Mouse (Mus musculus) MEL (cell line): ENCODE results near the gene Btbd17. TPM values are rescaled to one million over a fixed set of nuclear protein-coding genes. Genes with fewer than 3 reads are reported as not detected.

Source experiments
- DNase-seq: peaks from one replicate; pipeline ENCODE4 v3.0.0; 2011; ENCODE audit warnings: low read depth, low spot score
- H3K27ac ChIP-seq: 2 replicates; pipeline ENCODE4 v1.5.1; 2012; ENCODE audit warnings: low read depth, mild to moderate bottlenecking, control low read depth, low read length, moderate library complexity; ENCODE audit not compliant: control insufficient read depth
- H3K27me3 ChIP-seq, 2 experiments: fragments of 150-350 bp in 1 of 2; sonication (generic) in 1 of 2; 2 replicates each; pipeline ENCODE4 v1.6.1; 2012; ENCODE audit warnings: low read length in 2 of 2, mild to moderate bottlenecking in 2 of 2, improper control_type of control experiment in 1 of 2, moderate library complexity in 1 of 2; ENCODE audit not compliant: insufficient read depth in 2 of 2, control insufficient read depth in 1 of 2
- H3K36me3 ChIP-seq, 2 experiments: 2 replicates each; pipeline ENCODE4 v1.6.1; 2012 to 2014; ENCODE audit warnings: low read length in 2 of 2, improper control_type of control experiment in 1 of 2, inconsistent platforms in 1 of 2, mild to moderate bottlenecking in 1 of 2; ENCODE audit not compliant: insufficient read depth in 2 of 2, control insufficient read depth in 1 of 2
- H3K4me1 ChIP-seq, 2 experiments: fragments of 150-350 bp in 1 of 2; sonication (generic) in 1 of 2; 2 replicates each; pipeline ENCODE4 v1.6.1; 2012; ENCODE audit warnings: low read length in 2 of 2, improper control_type of control experiment in 1 of 2, mild to moderate bottlenecking in 1 of 2; ENCODE audit not compliant: insufficient read depth in 2 of 2, control insufficient read depth in 1 of 2
- H3K4me3 ChIP-seq, 2 experiments: fragments of 150-350 bp in 1 of 2; sonication (generic) in 1 of 2; 2 replicates each; pipeline ENCODE4 v1.5.1; 2012; ENCODE audit warnings: low read depth in 2 of 2, low read length in 2 of 2, mild to moderate bottlenecking in 2 of 2, moderate library complexity in 2 of 2, control low read depth in 1 of 2, improper control_type of control experiment in 1 of 2; ENCODE audit not compliant: control insufficient read depth in 1 of 2, insufficient read depth in 1 of 2
- H3K79me2 ChIP-seq: 2 replicates; pipeline ENCODE4 v1.6.1; 2012; ENCODE audit warnings: mild to moderate bottlenecking, low read length, moderate library complexity; ENCODE audit not compliant: control insufficient read depth, poor library complexity, insufficient read depth
- H3K9ac ChIP-seq: 2 replicates; pipeline ENCODE4 v1.6.1; 2012; ENCODE audit warnings: low read depth, mild to moderate bottlenecking, control low read depth, low read length, moderate library complexity; ENCODE audit not compliant: control insufficient read depth, poor library complexity, severe bottlenecking
- H3K9me3 ChIP-seq: fragments of 150-350 bp; sonication (generic); replicated peaks from 2 replicates; pipeline ENCODE4 v1.6.1; 2012; ENCODE audit warnings: mild to moderate bottlenecking, low read length, improper control_type of control experiment, moderate library complexity; ENCODE audit not compliant: insufficient read depth
- CHD2 ChIP-seq: IDR thresholded peaks from 2 replicates; pipeline ENCODE4 v1.6.1; 2011; ENCODE audit warnings: low read length, improper control_type of control experiment
- CTCF ChIP-seq, 3 experiments: IDR thresholded peaks in 2 of 3; conservative IDR thresholded peaks in 1 of 3; 2 replicates each; pipeline ENCODE4 v1.5.1; 2011 to 2012; ENCODE audit warnings: low read length in 3 of 3, low read depth in 2 of 3, mild to moderate bottlenecking in 2 of 3, improper control_type of control experiment in 1 of 3, inconsistent platforms in 1 of 3, mixed read lengths in 1 of 3, moderate library complexity in 1 of 3; ENCODE audit not compliant: control insufficient read depth in 1 of 3, insufficient read depth in 1 of 3, poor library complexity in 1 of 3, severe bottlenecking in 1 of 3
- E2F4 ChIP-seq: IDR thresholded peaks from 2 replicates; pipeline ENCODE4 v1.6.1; 2011; ENCODE audit warnings: low read depth, low read length, improper control_type of control experiment, borderline replicate concordance
- ELF1 ChIP-seq: IDR thresholded peaks from 2 replicates; pipeline ENCODE4 v1.6.1; 2014; ENCODE audit warnings: low read depth, mild to moderate bottlenecking, inconsistent platforms, low read length, improper control_type of control experiment, moderate library complexity
- EP300 ChIP-seq, 2 experiments: IDR thresholded peaks; 2 replicates each; pipeline ENCODE4 v1.6.1; 2011; ENCODE audit warnings: improper control_type of control experiment in 2 of 2, low read length in 2 of 2, low read depth in 1 of 2, mild to moderate bottlenecking in 1 of 2
- GATA1 ChIP-seq: IDR thresholded peaks from 2 replicates; pipeline ENCODE4 v1.6.1; 2011; ENCODE audit warnings: low read depth, low read length, improper control_type of control experiment
- HCFC1 ChIP-seq: IDR thresholded peaks from 2 replicates; pipeline ENCODE4 v1.6.1; 2012; ENCODE audit warnings: low read depth, mild to moderate bottlenecking, inconsistent platforms, low read length, improper control_type of control experiment, moderate library complexity
- MAFK ChIP-seq: IDR thresholded peaks from 2 replicates; pipeline ENCODE4 v1.6.1; 2011; ENCODE audit warnings: low read depth, mild to moderate bottlenecking, low read length, improper control_type of control experiment, borderline replicate concordance
- MEF2A ChIP-seq: IDR thresholded peaks from 2 replicates; pipeline ENCODE4 v1.6.1; 2014; ENCODE audit warnings: low read depth, mild to moderate bottlenecking, inconsistent platforms, low read length, improper control_type of control experiment; ENCODE audit not compliant: poor library complexity, insufficient replicate concordance, severe bottlenecking; ENCODE audit errors: extremely low read depth
- MXI1 ChIP-seq: IDR thresholded peaks from 2 replicates; pipeline ENCODE4 v1.6.1; 2011; ENCODE audit warnings: mild to moderate bottlenecking, low read depth, low read length, improper control_type of control experiment
- MYC ChIP-seq: IDR thresholded peaks from 2 replicates; pipeline ENCODE4 v1.6.1; 2011; ENCODE audit warnings: low read depth, mild to moderate bottlenecking, low read length, improper control_type of control experiment, moderate library complexity
- NELFE ChIP-seq: IDR thresholded peaks from 2 replicates; pipeline ENCODE4 v1.6.1; 2011; ENCODE audit warnings: low read depth, low read length, improper control_type of control experiment
- NRF1 ChIP-seq: IDR thresholded peaks from 2 replicates; pipeline ENCODE4 v1.6.1; 2014; ENCODE audit warnings: low read depth, mild to moderate bottlenecking, inconsistent platforms, low read length, improper control_type of control experiment, moderate library complexity; ENCODE audit not compliant: poor library complexity, insufficient read depth, severe bottlenecking
- POLR2AphosphoS2 ChIP-seq: IDR thresholded peaks from 2 replicates; pipeline ENCODE4 v1.6.1; 2011; ENCODE audit warnings: low read length, improper control_type of control experiment
- RAD21 ChIP-seq: IDR thresholded peaks from 2 replicates; pipeline ENCODE4 v1.6.1; 2011; ENCODE audit warnings: mild to moderate bottlenecking, low read depth, low read length, improper control_type of control experiment
- SIN3A ChIP-seq: IDR thresholded peaks from 2 replicates; pipeline ENCODE4 v1.6.1; 2012; ENCODE audit warnings: low read length, improper control_type of control experiment, inconsistent platforms
- SMC3 ChIP-seq: IDR thresholded peaks from 2 replicates; pipeline ENCODE4 v1.6.1; 2011; ENCODE audit warnings: low read depth, low read length, improper control_type of control experiment
- TBP ChIP-seq: IDR thresholded peaks from 2 replicates; pipeline ENCODE4 v1.8.0; 2011; ENCODE audit warnings: low read depth, low read length, improper control_type of control experiment
- ZC3H11A ChIP-seq: IDR thresholded peaks from 2 replicates; pipeline ENCODE4 v1.6.1; 2012; ENCODE audit warnings: low read depth, mild to moderate bottlenecking, inconsistent platforms, low read length, improper control_type of control experiment
- ZNF384 ChIP-seq: IDR thresholded peaks from 2 replicates; pipeline ENCODE4 v1.6.1; 2012; ENCODE audit warnings: low read depth, mild to moderate bottlenecking, inconsistent platforms, low read length, improper control_type of control experiment
- polyA plus RNA-seq, 2 experiments: library from polyadenylated mRNA; stranded (reverse) in 1 of 2; unstranded in 1 of 2; fragments of >175 nt in 1 of 2; fragments of >200 nt in 1 of 2; gene quantifications; 2 replicates each; pipeline versions ENCODE4 v1.2.1 to v1.2.4; 2012; ENCODE audit warnings: low replicate concordance in 2 of 2, low read depth in 1 of 2; ENCODE audit not compliant: insufficient read length in 2 of 2, insufficient read depth in 1 of 2, missing spikeins in 1 of 2
- total RNA-seq: library from RNA; depleted of rRNA; stranded (reverse); fragments of 300-350 nt; gene quantifications from 2 replicates; pipeline ENCODE4 v1.2.3, GENCODE M21; 2012

The Btbd17 gene
- total and polyA plus RNA-seq, 3 experiments, result not detected

DNA sequence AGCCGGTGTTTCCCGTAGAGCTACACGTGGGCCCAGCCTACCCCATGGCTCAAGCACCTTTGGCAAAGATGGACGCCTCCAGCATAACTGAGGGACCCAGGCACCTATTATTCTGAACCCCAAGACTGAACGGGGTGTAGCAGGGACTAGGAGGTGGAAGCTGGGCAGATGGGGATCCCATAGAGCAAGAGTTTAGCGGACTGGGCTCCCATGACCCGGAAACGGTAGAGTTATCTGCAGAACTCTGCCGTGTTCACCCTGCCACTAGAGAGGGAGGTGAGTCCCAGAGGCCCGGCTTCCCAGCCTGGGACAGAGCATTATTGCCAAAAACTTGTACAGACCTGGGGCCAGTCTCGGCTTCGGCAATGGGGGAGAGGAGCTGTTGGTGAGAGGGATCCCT, 5.6 kb downstream of the Btbd17 start:
- no peak for TF ChIP-seq CHD2
- no peak for TF ChIP-seq SIN3A
- TF ChIP-seq MEF2A, result no peak
- no peak for TF ChIP-seq E2F4
- TF ChIP-seq ZNF384, result no peak
- TF ChIP-seq SMC3, result no peak
- no peak for TF ChIP-seq ELF1
- TF ChIP-seq EP300 (IDR thresholded peaks at IDR 0.05; ENCODE audit: low read depth in 1 of 2, low read length in 2 of 2), result no peak
- TF ChIP-seq HCFC1, result no peak
- TF ChIP-seq NELFE, result no peak
- no peak for TF ChIP-seq MXI1
- TF ChIP-seq NRF1, result no peak
- TF ChIP-seq TBP, result no peak
- no peak for TF ChIP-seq CTCF (IDR thresholded peaks at IDR 0.05 in 2 of 3, conservative IDR thresholded peaks at IDR 0.05 in 1 of 3; ENCODE audit: control insufficient read depth in 1 of 3, insufficient read depth in 1 of 3, low read depth in 2 of 3, low read length in 3 of 3, poor library complexity in 1 of 3, severe bottlenecking in 1 of 3)
- TF ChIP-seq RAD21, result no peak
- TF ChIP-seq ZC3H11A, result no peak
- no peak for TF ChIP-seq MAFK
- no peak for TF ChIP-seq MYC
- no peak for DNase-seq
- Histone ChIP-seq H3K27me3 (no peaks in the 10 kb centered on the region), H3K27ac (no peak overlapping the region), H3K36me3 (no peaks in the 10 kb centered on the region), H3K79me2 (no peaks in the 10 kb centered on the region), H3K9me3 (no peaks in the 10 kb centered on the region), H3K4me3 (no peak overlapping the region), H3K9ac (no peak overlapping the region), H3K4me1 (no peaks in the 10 kb centered on the region)

- Histone ChIP-seq H3K36me3 (no peaks in the 10 kb centered on the region), H3K4me3 (no peak overlapping the region), H3K27me3 (no peaks in the 10 kb centered on the region), H3K4me1 (no peaks in the 10 kb centered on the region), H3K79me2 (no peaks in the 10 kb centered on the region), H3K27ac (no peak overlapping the region)
- no peak for DNase-seq
- no peak for TF ChIP-seq ELF1
- no peak for TF ChIP-seq EP300 (IDR thresholded peaks at IDR 0.05; ENCODE audit: low read depth in 1 of 2, low read length in 2 of 2)
- TF ChIP-seq GATA1, result no peak
- no peak for TF ChIP-seq SMC3
- no peak for TF ChIP-seq POLR2AphosphoS2
- no peak for TF ChIP-seq ZNF384
- TF ChIP-seq, all 39 proteins: peak for 0
- Histone ChIP-seq H3K9ac (no peak overlapping the region), H3K9me3 (no peaks in the 10 kb centered on the region)
Measured at GRCm38 (mm10) chr11:114789716-114790115, 6.0 kb downstream of the Btbd17 start.
